Mouse (Mus musculus) ES-CJ7 (cell line): ENCODE data around the gene Madcam1.
"Not testable (repeated sequence)": the region's sequence is repeated elsewhere in the genome, so short reads cannot be mapped to it uniquely, and the experiment has no call there.

ENCODE experiments used
- DNase-seq: peaks from one replicate; pipeline ENCODE4 v3.0.0; 2011; ENCODE audit warnings: low read depth, low spot score

Gene Madcam1

GRCm38 (mm10) chr10:79688720-79689119 lies 24.4 kb downstream of the Madcam1 start, which contains the start of gene Gzmm:
Gene Gzmm (plus strand): TSS chr10:79689020.
- no peak for DNase-seq

GRCm38 (mm10) chr10:79689178-79689577 lies 24.8 kb downstream of the Madcam1 start:
- DNase-seq = no peak

GRCm38 (mm10) chr10:79691986-79692548 lies 27.7 kb downstream of the Madcam1 start:
- DNase-seq = no peak

- DNase-seq = no peak
These were observed 29.4 kb downstream of the Madcam1 start for GRCm38 (mm10) chr10:79693580-79694378.

- no peak for DNase-seq
These were observed 30.0 kb downstream of the Madcam1 start for GRCm38 (mm10) chr10:79694379-79694655.

DNA sequence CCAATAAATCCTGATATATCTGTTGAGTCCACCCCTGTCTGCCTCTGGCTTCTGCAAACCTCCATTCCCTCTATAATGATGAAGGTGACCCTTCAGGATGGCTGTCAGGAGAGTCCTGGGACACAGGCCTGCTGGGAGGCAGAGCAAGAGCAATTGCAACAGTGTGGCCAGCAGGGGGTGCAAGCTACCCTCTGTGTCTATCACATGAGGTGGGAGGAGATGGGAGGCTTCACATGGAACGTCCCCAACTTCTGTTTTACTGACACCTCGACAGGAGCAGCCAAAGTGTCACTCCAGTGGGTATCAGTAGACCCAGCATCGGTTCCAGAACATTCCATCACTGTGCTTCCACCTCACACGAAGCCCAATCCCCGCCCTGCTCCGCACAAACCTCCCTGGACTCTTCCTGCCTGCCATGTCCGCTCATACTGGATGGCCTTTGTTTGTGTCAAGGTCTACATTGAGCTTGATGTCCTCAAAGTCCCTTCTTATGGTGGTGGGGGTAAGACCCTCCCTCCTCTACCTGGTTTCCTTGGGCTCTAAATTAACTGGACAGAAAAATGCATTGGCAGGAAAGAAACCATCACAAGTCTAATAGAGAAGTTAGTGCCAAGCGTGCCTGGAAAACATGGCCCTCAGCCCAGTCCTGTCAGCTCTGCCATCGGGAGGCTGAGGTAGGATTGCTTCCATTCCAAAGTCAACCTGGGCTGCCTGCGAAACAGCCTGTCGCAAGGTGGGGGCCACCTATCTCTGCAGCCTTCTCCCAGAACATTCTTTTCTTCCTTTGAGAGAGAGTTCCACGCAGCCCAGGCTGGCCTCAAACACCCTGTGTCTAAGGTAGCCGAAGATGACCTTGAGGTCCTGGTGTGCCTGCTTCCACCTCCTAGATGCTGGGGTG lies 31.1 kb downstream of the Madcam1 start:
- DNase-seq = peak; percentile 85

DNA sequence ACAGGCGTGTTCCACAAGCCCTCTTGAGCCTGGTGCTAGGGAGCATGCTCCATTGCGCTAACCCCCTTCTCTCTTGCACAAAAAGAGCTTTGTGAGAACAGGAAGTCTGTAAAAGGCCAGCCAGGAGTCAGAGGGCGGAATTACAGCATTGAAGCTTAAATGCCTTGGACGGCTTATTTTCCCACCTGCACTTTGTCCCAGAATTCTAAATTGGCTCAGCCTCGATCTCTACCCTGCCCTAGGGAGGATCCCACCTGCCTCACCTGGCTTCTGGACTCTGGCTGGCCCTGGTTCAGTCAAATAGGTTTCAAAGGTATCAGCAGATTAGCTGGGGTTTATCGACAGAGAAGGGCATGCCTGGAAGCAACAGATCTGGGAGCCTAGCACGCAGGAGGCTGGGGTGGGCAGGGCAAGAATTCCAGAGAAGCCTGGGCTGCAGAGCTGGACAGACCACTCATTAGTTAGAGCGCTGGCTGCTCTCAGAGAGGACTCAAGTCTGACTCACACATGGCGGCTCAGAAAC lies 31.8 kb downstream of the Madcam1 start:
- DNase-seq = no peak

DNA sequence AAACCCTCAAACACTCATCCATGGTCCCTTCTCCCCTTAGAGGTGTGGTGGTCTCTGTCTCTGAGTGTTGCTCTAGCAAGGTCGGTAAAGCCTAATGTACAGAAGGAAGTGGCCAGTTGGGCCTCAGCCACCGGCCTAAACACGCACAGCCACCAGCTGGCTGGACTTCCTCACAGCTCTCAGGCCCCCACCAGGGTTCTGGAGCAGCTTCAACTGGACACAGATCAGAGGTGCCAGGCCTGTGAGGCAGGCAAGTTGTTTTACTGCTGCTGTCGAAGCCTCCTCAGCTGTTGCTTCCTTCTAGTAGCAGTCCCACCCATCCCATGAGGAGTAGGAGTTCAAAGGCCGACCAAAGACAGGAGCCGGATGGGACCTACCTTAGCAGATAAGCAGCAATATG lies 33.6 kb downstream of the Madcam1 start:
- no peak for DNase-seq

GRCm38 (mm10) chr10:79698459-79698858 lies 34.1 kb downstream of the Madcam1 start:
- DNase-seq = no peak

- DNase-seq = no peak
These were observed 36.3 kb downstream of the Madcam1 start for GRCm38 (mm10) chr10:79700676-79701075.

DNA sequence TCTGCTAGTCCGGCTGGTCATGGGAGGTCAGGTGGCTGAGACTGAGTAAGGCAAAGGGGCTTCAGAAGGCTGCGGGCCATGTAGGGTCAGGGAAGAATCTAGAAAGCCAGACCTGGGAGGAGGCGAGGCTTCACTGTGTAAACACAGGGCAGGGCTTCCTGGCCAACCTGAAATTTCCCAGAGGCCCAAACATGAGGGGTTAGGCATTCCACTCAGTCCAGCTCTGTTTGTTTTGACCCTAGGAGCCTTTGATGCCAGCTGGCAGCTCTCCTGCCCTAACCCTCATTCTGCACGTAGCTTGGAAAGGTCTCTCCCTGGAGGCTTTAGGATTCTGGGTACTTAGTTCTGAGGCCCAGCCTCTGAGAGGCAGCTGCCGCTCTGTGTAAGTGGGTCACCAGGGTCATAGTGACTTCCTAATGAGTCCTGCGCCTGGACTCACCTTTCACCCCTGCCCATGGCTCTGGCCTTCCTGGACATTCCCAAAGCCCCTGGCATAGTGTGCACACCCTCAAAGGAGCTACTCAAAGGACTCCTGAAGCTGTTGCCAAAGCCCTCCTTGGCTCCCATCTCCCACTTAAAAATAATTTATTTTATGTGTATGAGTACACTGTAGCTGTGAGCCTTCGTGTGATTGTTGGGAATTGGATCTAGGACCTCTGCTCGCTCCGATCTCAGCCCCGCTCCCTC lies 37.2 kb downstream of the Madcam1 start:
- no peak for DNase-seq

- not testable (repeated sequence) for DNase-seq
These were observed 38.6 kb downstream of the Madcam1 start for GRCm38 (mm10) chr10:79702970-79703369.

GRCm38 (mm10) chr10:79703541-79703940 lies 39.2 kb downstream of the Madcam1 start:
- no peak for DNase-seq

DNA sequence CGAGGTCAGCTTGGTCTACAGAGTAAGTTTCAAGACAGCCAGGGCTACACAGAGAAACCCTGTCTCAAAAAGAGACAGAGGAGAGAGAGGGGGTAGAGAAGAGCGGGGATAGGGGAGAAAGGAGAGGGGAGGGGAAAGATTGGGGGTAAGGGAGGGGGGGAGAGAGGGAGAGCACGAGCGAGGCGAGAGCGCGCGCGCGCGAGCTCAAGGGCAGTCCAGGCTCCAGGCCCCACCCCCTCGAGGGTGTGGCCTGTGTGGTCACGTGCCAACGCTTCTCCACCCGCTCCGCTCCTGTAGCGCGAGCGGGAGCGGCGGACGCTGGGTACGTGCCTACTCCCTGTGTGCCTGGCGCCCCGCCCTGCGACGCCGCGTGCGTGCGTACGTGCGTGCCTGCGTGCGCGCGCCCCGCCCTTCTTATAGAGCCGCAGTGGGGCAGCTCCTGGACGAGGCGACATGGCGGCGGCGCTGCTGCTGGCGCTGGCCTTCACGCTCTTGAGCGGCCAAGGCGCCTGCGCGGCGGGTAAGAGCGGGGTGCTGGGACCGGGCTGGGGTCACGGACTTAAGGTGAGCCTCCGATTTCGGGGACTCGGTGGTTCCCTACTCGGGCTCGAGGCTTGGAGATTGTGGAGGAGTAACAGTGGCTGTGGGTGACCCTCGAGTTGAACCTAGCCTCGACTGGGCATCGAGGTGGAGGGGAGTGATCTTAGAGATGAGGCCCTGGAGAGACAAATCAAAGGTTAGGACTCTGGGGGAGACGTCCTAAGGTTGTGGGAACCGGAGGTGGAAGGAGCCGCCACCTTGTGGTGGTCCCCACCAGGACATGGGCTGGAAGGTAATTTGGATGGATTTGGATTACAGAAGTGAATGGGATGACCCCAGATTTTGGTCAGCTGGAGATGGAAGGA lies 40.0 kb downstream of the Madcam1 start, which contains the start of gene Bsg:
Bsg (plus strand) TSS at position 427 of the 905 bp plus-strand sequence.
- peak; percentile 99 for DNase-seq

- DNase-seq = no peak
These were observed 40.6 kb downstream of the Madcam1 start for GRCm38 (mm10) chr10:79704970-79705360.

- no peak for DNase-seq
These were observed 41.6 kb downstream of the Madcam1 start for GRCm38 (mm10) chr10:79705951-79706350.

DNA sequence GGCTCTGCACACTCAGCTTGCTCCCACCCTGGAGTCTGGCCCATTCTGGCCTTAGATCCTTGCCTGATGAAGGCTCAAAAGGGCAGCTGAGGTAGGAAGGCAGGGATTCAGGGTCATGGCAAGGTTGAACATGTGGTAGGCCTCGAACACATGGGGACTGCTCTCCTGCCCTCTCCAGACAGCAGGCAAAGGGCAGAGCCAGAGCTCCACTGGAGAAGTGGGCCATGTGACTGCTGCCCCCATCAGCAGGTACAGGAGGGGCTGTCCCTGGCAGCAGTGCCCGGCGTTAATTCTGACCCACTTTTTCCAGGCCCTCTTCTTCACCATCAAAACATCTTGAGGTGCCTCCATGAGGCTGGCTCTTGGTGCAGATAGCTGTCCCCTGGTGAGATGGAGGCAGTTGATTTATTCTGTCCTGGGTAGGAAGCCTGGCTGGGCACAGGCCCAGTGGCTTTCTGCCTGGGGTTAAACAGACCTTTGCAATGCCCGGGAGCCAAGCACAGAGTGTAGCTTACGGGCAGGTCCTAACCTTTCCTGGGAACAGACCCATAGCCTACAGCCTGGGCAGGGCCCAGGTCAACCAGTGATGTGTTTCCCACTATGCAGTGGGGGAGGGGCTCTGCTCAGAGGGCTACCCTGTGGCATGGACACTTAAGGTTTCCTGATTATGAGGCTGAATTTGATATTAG lies 42.2 kb downstream of the Madcam1 start:
- no peak for DNase-seq

DNA sequence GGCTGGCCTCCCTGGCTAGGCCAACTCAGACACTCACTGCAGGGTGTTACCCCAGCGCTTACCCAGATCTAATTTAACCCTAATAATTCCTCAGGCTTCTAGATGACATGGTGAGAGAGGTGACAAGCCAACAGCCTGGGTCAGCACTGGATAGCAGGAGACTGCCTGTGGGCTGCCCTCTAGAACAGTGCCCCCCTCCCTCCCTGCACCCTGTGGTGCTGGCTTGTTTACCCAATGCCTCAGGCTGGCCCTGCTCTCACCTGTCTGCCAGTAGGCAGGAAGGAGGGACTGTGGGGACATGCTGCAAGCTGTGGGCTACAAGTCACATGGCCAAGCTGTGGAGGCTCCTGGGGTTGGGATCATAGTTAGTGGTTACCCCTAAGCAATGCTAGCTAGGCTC lies 42.8 kb downstream of the Madcam1 start:
- DNase-seq = no peak

DNA sequence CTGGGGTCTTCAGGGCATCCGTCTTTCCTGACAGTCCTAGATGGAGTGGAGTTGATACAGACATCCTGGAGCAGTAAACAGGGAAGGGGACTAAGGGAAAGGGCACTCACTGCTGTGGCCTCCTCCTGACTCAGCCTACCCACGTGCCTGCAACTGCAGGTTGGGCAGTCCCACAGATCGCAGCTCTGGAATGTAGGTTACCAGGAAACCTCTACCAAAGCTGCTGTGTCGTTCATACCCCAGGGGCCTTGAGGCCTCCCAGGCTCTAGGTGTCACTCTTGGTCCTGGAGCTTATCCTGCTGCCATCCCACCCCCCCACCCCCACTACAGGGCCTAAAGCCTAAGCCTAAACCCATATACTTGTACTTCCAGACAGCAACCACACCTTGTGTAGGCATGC lies 43.4 kb downstream of the Madcam1 start:
- peak; percentile 79 for DNase-seq

DNA sequence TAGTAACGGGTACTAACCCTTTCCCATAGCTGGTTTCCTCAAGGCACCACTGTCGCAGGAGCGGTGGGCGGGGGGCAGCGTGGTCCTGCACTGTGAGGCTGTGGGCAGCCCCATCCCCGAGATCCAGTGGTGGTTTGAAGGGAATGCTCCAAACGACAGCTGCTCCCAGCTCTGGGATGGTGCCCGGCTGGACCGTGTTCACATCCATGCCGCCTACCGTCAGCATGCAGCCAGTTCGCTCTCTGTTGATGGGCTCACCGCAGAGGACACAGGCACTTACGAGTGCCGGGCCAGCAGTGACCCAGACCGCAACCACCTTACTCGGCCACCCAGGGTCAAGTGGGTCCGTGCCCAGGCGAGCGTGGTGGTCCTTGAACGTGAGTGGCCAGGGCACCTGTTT lies 44.3 kb downstream of the Madcam1 start:
- DNase-seq = no peak
